Mouse (Mus musculus): ENCODE data around the gene Csf2ra. TPM values are rescaled to one million over a fixed set of nuclear protein-coding genes. Genes with fewer than 3 reads are reported as not detected.
"Not testable (repeated sequence)": the region's sequence is repeated elsewhere in the genome, so short reads cannot be mapped to it uniquely, and the experiment has no call there.

The Csf2ra gene
- polyA plus RNA-seq (2015; fragmentation: Nextera tagmentation; extraction: Ambion mirVana), result 11.6 and 13.0 TPM in 2 replicates

DNA sequence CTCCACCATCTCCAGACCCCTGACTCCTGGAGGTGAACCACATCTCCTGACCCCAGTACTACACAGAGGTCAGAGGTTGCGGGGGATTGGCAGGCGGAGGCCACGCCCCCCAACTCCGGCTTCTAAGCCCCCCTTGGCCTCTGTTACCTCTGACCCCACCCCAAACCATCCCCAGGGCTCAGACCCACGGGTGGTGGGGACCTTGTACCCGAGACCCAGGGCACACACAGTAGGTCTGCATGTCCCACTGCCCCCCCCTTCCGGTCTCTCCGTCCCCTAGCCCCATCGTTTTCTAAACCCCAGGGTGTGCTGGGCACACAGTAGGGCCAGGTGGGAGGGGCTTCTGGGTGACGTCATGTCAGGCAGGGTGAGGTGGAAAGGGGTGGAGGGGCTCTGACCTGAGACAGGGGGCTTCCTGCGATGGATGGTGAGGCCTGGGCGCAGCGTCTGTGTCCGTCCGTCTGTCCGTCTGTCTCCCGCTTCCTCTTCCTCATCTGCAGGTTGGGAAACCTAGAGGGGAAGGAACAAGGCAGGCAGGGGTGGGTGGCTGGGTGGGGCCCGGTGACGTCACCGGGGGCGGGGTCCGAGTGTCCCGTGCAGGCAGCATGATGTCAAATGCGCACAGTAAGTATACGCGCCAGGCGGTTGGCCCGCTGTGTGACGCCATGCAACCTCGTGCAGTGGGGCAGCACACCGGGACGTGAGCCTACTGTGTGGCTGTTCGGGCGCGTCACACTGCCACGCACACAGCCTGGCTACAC lies at the start of gene Csf2ra:
TSS of gene Csf2ra (minus strand) at position 489 of the 761 bp plus-strand sequence.
- H3K4me1 ChIP-seq (ENCODE audit: insufficient read depth), result peaks cover 17% of the 10 kb centered on the region; the same call in 1 of the 2 replicates
- H3K9ac ChIP-seq (replicated peaks), result peak within 1 kb of the TSS; percentile 59
- H3K27ac ChIP-seq (ENCODE audit: low read depth), result peak within 1 kb of the TSS; percentile 85
- 52% methylated on average over 36 of the region's 36 CpGs for WGBS (ENCODE audit: insufficient replicate concordance)
- H3K4me3 ChIP-seq (ENCODE audit: low read depth, low read length), result peak within 1 kb of the TSS; percentile 46
- ATAC-seq, result no peak
- H3K36me3 ChIP-seq (replicated peaks; ENCODE audit: insufficient read depth, low read length), result no peaks in the 10 kb centered on the region
- peak within 1 kb of the TSS; percentile 65 for H3K4me2 ChIP-seq (ENCODE audit: low read depth, low read length)
- DNase-seq, result peak; percentile 75
- H3K27me3 ChIP-seq (ENCODE audit: insufficient read depth, low read length), result no peaks in the 10 kb centered on the region
- TF ChIP-seq EP300 (IDR thresholded peaks at IDR 0.05; ENCODE audit: low read depth), result no peak
- TF ChIP-seq CTCF (IDR thresholded peaks at IDR 0.05; ENCODE audit: low read depth), result 0 out of 2 replicates have a peak, but pooled peaks have one; percentile 15
- peaks cover 8% of the 10 kb centered on the region; the same call in 1 of the 2 replicates for H3K9me3 ChIP-seq (ENCODE audit: low read length)

DNA sequence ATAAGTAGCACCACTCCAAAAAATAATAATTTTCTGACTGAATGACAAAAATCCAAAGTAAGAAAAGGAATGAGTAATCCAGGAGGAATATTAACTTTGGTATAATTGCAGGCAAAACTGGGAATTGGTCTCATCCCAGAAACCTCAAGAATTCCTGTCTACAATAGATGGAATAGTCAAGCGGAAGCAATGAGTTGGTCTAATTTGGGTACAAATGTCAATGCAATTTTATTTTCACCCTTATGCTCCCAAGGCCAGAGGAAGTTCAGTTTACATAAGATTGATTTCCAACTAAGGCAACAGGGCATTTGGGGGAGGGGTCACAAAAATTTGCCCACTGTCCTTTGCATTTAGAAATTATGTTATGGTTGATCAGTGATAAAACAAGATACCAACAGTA lies 47.2 kb upstream of the Csf2ra start:
- no peak for DNase-seq
- H3K4me1 ChIP-seq (ENCODE audit: insufficient read depth), result no peaks in the 10 kb centered on the region
- no peaks in the 10 kb centered on the region for H3K9me3 ChIP-seq (ENCODE audit: low read length)
- no peak overlapping the region for H3K9ac ChIP-seq (replicated peaks)
- no peaks in the 10 kb centered on the region for H3K36me3 ChIP-seq (replicated peaks; ENCODE audit: insufficient read depth, low read length)
- 74% methylated on average over 1 of the region's 1 CpGs for WGBS (ENCODE audit: insufficient replicate concordance)
- H3K27ac ChIP-seq (ENCODE audit: low read depth), result no peak overlapping the region
- no peaks in the 10 kb centered on the region for H3K27me3 ChIP-seq (ENCODE audit: insufficient read depth, low read length)
- ATAC-seq, result no peak
- TF ChIP-seq CTCF (IDR thresholded peaks at IDR 0.05; ENCODE audit: low read depth) (no peak), EP300 (IDR thresholded peaks at IDR 0.05; ENCODE audit: low read depth) (no peak)
- H3K4me3 ChIP-seq (ENCODE audit: low read depth, low read length), result no peak overlapping the region
- H3K4me2 ChIP-seq (ENCODE audit: low read depth, low read length), result no peak overlapping the region

DNA sequence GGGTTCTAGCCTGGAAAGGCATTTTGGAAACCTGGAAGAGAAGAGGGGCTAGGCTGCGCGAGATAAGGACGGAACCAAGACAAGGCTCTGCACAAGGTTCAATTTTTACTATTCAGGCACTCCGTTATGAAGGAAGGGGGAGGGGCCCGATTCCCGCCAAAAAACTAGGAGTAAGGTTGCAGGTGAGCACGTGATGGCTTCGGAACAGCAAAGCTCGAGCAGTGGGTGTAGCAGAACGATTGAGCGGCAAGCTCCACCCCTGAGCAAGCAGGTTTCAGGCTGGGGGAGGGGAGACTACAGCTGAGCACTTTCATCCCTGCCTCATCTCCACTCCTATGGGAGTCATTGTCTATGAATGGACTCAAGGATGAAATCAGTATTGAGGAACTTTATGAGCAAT lies 40.9 kb upstream of the Csf2ra start:
- not testable (repeated sequence) for H3K4me1 ChIP-seq (ENCODE audit: insufficient read depth); H3K4me3 ChIP-seq (ENCODE audit: low read depth, low read length); H3K9me3 ChIP-seq (ENCODE audit: low read length); DNase-seq; H3K27me3 ChIP-seq (ENCODE audit: insufficient read depth, low read length); ATAC-seq; H3K36me3 ChIP-seq (replicated peaks; ENCODE audit: insufficient read depth, low read length); H3K4me2 ChIP-seq (ENCODE audit: low read depth, low read length); H3K9ac ChIP-seq (replicated peaks); H3K27ac ChIP-seq (ENCODE audit: low read depth)
- 28% methylated on average over 11 of the region's 11 CpGs for WGBS (ENCODE audit: insufficient replicate concordance)

DNA sequence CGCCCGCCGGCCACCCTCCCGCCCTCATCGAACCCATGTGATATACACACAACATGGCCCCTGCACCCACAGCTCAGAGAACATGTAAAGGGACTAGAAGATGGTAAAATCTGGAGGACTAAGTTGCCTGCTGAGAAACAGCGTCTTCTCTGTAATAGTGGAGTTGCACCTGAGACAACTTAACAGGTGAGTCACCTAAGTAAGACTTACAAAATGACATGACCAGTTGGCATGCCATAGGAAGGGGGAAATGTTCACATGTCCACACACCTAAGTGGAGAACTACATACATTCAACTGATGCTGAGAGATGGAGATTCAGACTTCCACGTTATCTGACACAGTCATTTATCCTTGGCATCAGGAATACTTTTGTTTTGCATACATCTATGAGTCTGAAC lies 38.9 kb upstream of the Csf2ra start:
- H3K27ac ChIP-seq (ENCODE audit: low read depth), result no peak overlapping the region
- H3K4me2 ChIP-seq (ENCODE audit: low read depth, low read length), result no peak overlapping the region
- H3K9me3 ChIP-seq (ENCODE audit: low read length), result no peaks in the 10 kb centered on the region
- DNase-seq (no peak), ATAC-seq (no peak)
- 21% methylated on average over 7 of the region's 7 CpGs for WGBS (ENCODE audit: insufficient replicate concordance)
- H3K4me1 ChIP-seq (ENCODE audit: insufficient read depth), result no peaks in the 10 kb centered on the region
- H3K36me3 ChIP-seq (replicated peaks; ENCODE audit: insufficient read depth, low read length), result no peaks in the 10 kb centered on the region
- TF ChIP-seq EP300 (IDR thresholded peaks at IDR 0.05; ENCODE audit: low read depth) (no peak), CTCF (IDR thresholded peaks at IDR 0.05; ENCODE audit: low read depth) (no peak)
- H3K27me3 ChIP-seq (ENCODE audit: insufficient read depth, low read length), result no peaks in the 10 kb centered on the region
- H3K4me3 ChIP-seq (ENCODE audit: low read depth, low read length), result no peak overlapping the region
- H3K9ac ChIP-seq (replicated peaks), result no peak overlapping the region

DNA sequence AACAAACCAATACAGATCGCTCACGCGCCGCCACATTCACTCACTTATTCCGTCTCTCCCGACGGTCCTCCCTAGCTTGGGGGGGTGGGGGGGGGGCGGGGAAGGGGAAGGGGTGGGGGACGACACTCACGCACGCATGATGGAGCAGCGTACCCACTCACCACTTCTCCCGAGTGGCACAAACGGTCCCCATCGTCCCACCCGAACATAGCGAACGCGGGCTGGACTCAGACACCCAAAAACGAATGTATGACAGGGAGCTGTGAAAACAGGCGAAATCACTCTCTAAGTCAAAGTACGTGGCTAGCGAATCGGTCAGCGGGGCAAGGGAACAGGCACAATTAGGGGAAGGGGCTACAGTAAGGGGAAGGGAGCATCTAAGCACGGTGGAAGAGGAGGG lies 38.4 kb upstream of the Csf2ra start:
- no peak overlapping the region for H3K4me2 ChIP-seq (ENCODE audit: low read depth, low read length)
- TF ChIP-seq EP300 (IDR thresholded peaks at IDR 0.05; ENCODE audit: low read depth), result no peak
- TF ChIP-seq CTCF (IDR thresholded peaks at IDR 0.05; ENCODE audit: low read depth), result no peak
- no peaks in the 10 kb centered on the region for H3K27me3 ChIP-seq (ENCODE audit: insufficient read depth, low read length)
- no peak overlapping the region for H3K27ac ChIP-seq (ENCODE audit: low read depth)
- H3K9me3 ChIP-seq (ENCODE audit: low read length), result no peaks in the 10 kb centered on the region
- ATAC-seq (no peak), DNase-seq (peak; percentile 95)
- 3% methylated on average over 23 of the region's 26 CpGs for WGBS (ENCODE audit: insufficient replicate concordance)
- no peaks in the 10 kb centered on the region for H3K4me1 ChIP-seq (ENCODE audit: insufficient read depth)
- H3K9ac ChIP-seq (replicated peaks), result no peak overlapping the region
- no peaks in the 10 kb centered on the region for H3K36me3 ChIP-seq (replicated peaks; ENCODE audit: insufficient read depth, low read length)
- H3K4me3 ChIP-seq (ENCODE audit: low read depth, low read length), result no peak overlapping the region

DNA sequence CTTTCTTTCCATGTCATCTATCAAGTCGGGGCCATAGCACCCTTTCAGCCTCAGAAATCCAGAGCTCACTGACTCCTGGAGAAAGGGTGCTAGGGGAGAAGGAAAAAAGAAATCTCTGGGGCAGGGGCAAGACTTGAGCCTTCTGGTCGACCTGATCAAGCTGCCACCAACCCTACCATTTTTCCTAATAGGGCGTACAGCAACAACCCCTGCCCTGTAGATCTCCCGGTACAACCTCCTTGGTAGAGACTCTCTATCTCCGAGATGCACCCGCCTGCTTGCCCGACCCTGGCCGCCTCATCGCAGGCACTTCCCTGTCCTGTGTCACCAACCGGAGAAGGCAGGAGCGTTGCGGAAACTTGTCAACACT lies 38.0 kb upstream of the Csf2ra start:
- WGBS (ENCODE audit: insufficient replicate concordance), result under 1% methylated on average over 12 of the region's 12 CpGs
- Histone ChIP-seq H3K36me3 (replicated peaks; ENCODE audit: insufficient read depth, low read length) (no peaks in the 10 kb centered on the region), H3K27me3 (ENCODE audit: insufficient read depth, low read length) (no peaks in the 10 kb centered on the region), H3K4me2 (ENCODE audit: low read depth, low read length) (no peak overlapping the region), H3K4me1 (ENCODE audit: insufficient read depth) (no peaks in the 10 kb centered on the region), H3K9ac (replicated peaks) (no peak overlapping the region), H3K27ac (ENCODE audit: low read depth) (0 out of 2 replicates have a peak overlapping the region, but pooled peaks have one; percentile 29), H3K9me3 (ENCODE audit: low read length) (no peaks in the 10 kb centered on the region), H3K4me3 (ENCODE audit: low read depth, low read length) (no peak overlapping the region)
- peak; percentile 65 for DNase-seq
- no peak for ATAC-seq
- TF ChIP-seq CTCF (IDR thresholded peaks at IDR 0.05; ENCODE audit: low read depth) (no peak), EP300 (IDR thresholded peaks at IDR 0.05; ENCODE audit: low read depth) (no peak)
